Mouse (Mus musculus): ENCODE measurements around the gene Ahr.

The Ahr gene

DNA sequence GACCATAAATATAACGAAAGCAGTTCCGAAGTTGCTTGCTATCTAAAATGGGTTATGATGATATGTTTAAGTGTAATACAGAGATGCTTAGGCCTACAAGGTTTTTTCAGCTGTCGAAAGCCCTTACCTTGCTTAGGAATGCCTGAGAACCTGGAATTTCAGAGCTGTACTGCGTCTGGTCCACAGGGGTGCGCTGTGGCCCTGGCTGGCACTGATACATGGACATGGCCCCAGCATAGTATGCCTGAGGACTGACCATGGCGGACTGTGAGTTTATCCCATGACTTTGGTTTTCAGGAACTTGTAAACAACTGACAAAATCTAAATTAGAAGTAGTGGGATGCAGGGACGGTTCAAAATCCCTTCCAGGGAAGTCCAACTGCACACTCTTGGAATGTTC is 31.3 kb downstream of the Ahr start:
- no peak for DNase-seq (ENCODE audit: low read depth, low spot score)

DNA sequence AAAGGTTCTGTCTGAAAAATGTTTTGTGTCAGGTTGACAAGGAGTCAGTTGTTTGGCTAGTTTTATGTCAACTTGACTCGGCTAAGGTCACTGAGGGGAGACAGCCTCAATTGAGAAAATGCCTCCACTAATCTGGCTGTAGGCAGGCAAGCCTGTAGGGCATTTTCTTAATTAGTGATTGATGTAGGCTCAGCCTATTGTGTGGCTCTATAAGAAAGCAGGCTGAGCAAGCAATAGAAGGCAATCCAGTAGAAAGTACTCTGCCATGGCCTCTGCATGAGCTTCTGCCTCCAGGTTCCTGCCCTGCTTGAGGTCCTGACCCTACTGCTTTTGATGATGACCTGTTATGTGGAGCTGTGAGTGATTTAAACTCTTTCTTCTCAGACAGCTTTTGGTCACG is 33.4 kb downstream of the Ahr start:
- DNase-seq (ENCODE audit: low read depth, low spot score) = no peak

DNA sequence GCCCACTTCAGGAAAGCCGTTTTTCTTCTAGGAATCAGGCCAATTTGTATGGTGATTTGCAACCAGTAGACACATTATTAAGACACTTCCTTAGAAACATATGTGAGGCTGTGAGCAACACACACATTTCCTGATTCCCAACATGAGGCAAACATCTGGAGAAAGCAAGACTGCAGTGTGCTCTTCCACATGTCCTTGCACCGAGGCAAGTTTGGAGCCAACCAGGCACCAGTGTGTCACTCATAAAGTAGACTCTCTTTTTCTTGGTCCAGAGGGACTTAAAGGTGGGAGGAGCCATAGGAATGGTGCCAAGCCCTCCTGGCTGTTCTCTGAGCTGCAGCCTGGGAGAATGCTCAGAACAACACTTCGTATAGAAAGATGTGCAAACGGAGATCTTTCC is 39.6 kb downstream of the Ahr start:
- DNase-seq (ENCODE audit: low read depth, low spot score) = no peak

DNA sequence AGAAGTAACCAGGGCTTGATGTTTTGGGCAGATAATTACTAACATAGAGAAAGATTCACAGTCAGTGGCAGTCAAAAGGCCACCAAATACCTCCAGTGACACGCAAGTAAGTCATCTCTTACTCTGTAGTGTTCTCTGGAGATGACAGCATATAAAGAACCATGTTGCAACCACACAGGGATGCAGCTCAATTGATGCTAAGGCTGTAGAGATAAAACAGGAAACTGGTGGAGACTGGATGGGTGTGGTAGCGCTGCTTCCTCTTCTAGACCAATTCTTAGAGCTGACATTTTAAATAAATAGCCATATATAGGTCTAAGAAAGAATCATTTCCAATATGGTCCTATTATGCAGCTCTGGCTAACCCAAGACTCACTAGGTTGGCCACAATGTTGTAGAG is 54.1 kb downstream of the Ahr start:
- DNase-seq (ENCODE audit: low read depth, low spot score) = no peak

DNA sequence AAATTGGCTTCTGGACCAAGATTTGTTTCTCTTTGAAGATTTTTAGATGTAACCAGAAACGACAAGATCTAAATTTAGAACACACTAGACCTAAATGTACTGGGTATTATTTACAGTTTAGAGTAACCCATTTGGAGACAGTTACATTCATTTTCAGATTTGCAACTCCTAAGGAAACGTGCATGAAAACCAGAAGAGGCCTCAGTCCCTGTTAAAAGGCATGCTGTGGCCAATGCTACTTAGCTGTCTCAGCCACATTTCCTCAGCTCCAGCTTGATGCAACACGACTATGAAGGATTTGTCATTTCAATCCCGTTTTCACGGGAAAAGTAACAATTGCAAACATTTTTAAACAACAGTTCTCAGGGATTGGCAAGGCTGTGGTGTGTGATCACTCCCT is 55.9 kb downstream of the Ahr start:
- no peak for DNase-seq (ENCODE audit: low read depth, low spot score)

DNA sequence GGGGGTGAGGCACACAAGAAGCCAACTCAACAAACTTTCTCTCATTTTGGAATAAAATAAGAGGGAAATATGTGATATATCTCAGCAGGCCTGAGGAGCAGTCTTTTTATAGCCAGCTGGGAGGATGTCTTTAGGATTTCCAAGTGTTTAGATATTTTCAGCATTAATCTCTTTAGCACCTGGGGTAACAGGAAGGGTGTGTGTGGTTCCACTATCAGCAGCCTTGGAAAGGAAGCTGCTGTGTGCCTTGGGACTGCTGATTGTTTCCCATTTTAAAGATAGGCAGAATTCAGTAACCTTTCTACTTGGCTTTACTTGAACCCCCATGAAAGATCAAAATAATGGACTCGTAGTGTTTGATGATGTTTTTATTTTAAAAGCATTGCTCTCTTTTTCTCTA is 71.4 kb downstream of the Ahr start:
- DNase-seq (ENCODE audit: low read depth, low spot score) = no peak

DNA sequence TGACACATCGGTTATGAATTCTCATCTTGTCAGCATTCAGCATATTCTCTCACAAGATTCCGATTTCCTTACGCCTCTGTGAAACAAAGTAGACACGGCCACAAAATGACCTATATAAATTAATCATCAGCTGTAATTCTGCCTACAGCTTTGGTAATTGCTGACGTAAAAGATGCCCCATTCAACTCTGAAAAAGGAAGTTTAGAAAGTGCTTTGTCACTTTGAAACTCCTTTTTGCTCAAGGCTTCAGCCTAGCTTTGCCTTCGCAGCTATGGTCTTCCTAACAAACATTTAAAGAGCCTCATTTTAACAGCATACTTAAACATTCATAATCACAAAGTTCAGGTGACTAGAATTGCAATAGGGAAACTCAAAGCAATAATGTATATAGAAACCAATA is 72.2 kb downstream of the Ahr start:
- DNase-seq (ENCODE audit: low read depth, low spot score) = no peak

DNA sequence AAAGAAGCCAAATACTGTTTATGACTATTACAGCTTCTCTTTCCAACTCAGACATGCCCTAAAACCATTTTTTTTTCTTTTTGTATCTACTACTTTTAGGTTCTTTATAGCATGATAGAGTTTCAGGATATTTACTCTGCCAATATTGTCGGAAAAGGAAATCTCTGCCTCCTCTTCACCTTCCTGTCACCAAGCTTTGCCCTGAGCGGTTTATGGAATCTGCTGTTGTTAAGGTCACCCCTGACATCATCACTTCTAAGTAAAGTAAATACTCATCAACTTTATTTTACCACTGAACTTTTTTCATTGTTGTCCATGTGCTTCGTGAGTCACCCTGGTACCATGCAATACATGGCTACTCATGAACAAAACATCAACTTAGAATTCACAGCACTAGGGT is 75.2 kb downstream of the Ahr start:
- DNase-seq (ENCODE audit: low read depth, low spot score) = no peak
